32 mouse cellular contexts compared by ENCODE assay signal in the genomic region with DNA sequence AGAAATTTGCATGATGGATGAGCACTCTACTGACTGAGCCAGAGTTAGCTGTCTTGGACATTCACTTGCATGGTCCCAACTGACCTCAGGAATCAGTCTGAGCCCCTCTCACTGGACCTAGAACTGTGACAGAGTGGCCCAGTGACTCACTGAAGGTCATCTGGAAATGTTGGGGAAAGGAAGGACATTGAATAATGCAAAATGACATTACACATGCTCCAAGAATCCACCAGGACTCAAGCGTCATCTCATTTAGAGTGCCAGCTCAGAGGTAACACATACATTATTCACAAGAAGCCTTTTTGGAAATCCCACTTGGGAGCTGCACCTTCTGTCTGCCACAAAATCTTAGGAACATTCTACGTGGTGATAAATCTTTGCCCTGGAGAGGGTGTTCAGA. TPM values are rescaled to one million over a fixed set of nuclear protein-coding genes. Genes with fewer than 3 reads are reported as not detected.
DNase-seq lines count a peak whose midpoint lies in the region.
"Had no signal": no experiment of that assay in that cellular context is flagged by ENCODE, and none has a peak within 500 bp of the region (broad histone marks: within the 10 kb centered on the region; RNA-seq: fewer than 3 reads in every experiment).

No protein-coding gene starts in this region.

- DNase-seq in heart, adult 11 months, result peak; percentile 58
- no peak for DNase-seq in heart, postnatal 36 days
- peak; percentile 63 for DNase-seq in 3134 (ENCODE audit: extremely low read depth, insufficient read length, low spot score)
- peak; percentile 74 for DNase-seq in adrenal gland, adult 2 months
- peak; percentile 47 to 67 for DNase-seq in adrenal gland, postnatal 36 days
- no peak for DNase-seq in cerebellum, adult 11-12 months
- DNase-seq in ovary, postnatal 36 days (ENCODE audit: low spot score), result no peak
- DNase-seq in urinary bladder, postnatal 25 days (ENCODE audit: low spot score), result no peak
- DNase-seq: B cell, adult 2 months; cerebellum, adult 8-10 months; cerebellum, postnatal 25 days; gastrocnemius, adult 2 months; heart, postnatal 4 days; kidney, adult 9 months; kidney, postnatal 10 days; layer of hippocampus, adult 9-11 months; left cerebral cortex, postnatal 4 days; liver, postnatal 0 days; lung, postnatal 36 days had no signal

- intact Hi-C loops in heart, postnatal 36 days (cut with DNase I), result no loop called here

RNA-seq across cellular contexts. Expression of a gene that starts 43.2 kb away (rescaled TPM):
- total RNA-seq in heart, postnatal 36 days (2021), result not detected
- not detected for total RNA-seq in adrenal gland, adult 2 months (2021)
- not detected in 2 replicates for polyA plus RNA-seq in adrenal gland, adult 2 months (2012; rRNA removed)
- total RNA-seq in adrenal gland, postnatal 36 days (2021), result not detected
- total RNA-seq: CH12.LX; gastrocnemius, adult 2 months; gastrocnemius, postnatal 4 days; heart, postnatal 4 days; neutrophil, adult 5-6 weeks had no signal
- polyA plus RNA-seq: heart, embryonic 11.5 days; intestine, postnatal 0 days; large intestine, adult 2 months; liver, embryonic 12.5 days; lung, embryonic 16.5 days; neural tube, embryonic 11.5 days; small intestine, adult 2 months; stomach, embryonic 14.5 days; urinary bladder, adult 2 months had no signal

RNA-seq across cellular contexts. Expression of a gene that starts 43.4 kb away (rescaled TPM):
- total RNA-seq in heart, postnatal 36 days (2021), result not detected
- 1 to 10 TPM in 1 of 2 experiments, under 1 TPM in 1; 0.86 to 1.2 TPM for total RNA-seq in adrenal gland, adult 2 months (2021)
- 0.89 and 1.6 TPM in 2 replicates for polyA plus RNA-seq in adrenal gland, adult 2 months (2012; rRNA removed)
- 1 to 10 TPM; 1.1 to 1.6 TPM for total RNA-seq in adrenal gland, postnatal 36 days (2021)
- total RNA-seq: CH12.LX; gastrocnemius, adult 2 months; megakaryocyte, adult 5-6 weeks; neutrophil, adult 5-6 weeks had no signal
- polyA plus RNA-seq: liver, postnatal 0 days had no signal

Comparison
In these comparisons a context has a peak if more than half of its experiments do, and no peak if none do; other contexts are left out.
1. DNase-seq: peak in heart, adult 11 months (single experiment), 3134 (single experiment), adrenal gland, adult 2 months (single experiment) and adrenal gland, postnatal 36 days (2 of 2); none in heart, postnatal 36 days (0 of 2), cerebellum, adult 11-12 months (single experiment), ovary, postnatal 36 days (single experiment) and urinary bladder, postnatal 25 days (single experiment).